Comparison of ENCODE assay signal across 16 mouse cellular contexts in the genomic region with DNA sequence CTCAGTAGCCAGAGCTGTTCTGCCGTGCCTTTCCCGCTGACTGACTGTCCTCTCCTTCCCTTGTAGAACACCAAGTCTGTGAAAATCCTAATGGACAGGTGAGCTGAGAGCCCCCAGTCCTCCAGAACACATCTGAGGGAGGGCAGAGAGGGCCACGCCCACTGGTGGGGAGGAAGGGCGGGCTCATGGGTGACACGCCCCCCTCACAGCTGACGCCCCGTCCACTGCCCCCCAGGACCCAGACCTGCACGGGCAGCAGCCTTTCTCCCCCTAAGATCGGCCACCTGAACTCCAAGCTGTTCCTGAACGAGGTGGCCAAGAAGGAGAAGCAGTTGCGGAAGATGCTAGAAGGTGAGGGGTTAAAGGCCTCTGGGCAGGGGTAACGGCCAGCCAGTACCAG. TPM values are rescaled to one million over a fixed set of nuclear protein-coding genes. Genes with fewer than 3 reads are reported as not detected.
A peak's percentile ranks its signal among the peaks of the same experiment; 100 is the strongest.
DNase-seq lines count a peak whose midpoint lies in the region; TF ChIP-seq lines count a peak whose summit lies in the region.
"Had no signal": no experiment of that assay in that cellular context is flagged by ENCODE, and none has a peak within 500 bp of the region (broad histone marks: within the 10 kb centered on the region; RNA-seq: fewer than 3 reads in every experiment).

No protein-coding gene starts in this region.

- no peaks in the 10 kb centered on the region for H3K27me3 ChIP-seq in kidney, adult 2 months (replicated peaks; ENCODE audit: control insufficient read depth, insufficient read depth, low read length)
- H3K27me3 ChIP-seq: embryonic facial prominence, embryonic 12.5 days; Patski had no signal

- peaks cover 39% of the 10 kb centered on the region for H3K4me1 ChIP-seq in kidney, adult 2 months (ENCODE audit: control insufficient read depth, insufficient read depth, low read length)

- WGBS in kidney, adult 2 months, result 67% methylated on average over 12 of the region's 12 CpGs

- no peak overlapping the region for H3K27ac ChIP-seq in kidney, adult 2 months (ENCODE audit: insufficient read depth, low read depth, low read length)
- H3K27ac ChIP-seq: embryonic facial prominence, embryonic 12.5 days; heart, embryonic 10.5 days had no signal

- TF ChIP-seq POLR2A in kidney, adult 2 months (IDR thresholded peaks at IDR 0.05; ENCODE audit: low read depth, low read length), result no peak

- TF ChIP-seq CTCF in kidney, adult 2 months (conservative IDR thresholded peaks at IDR 0.05; ENCODE audit: insufficient read depth, insufficient read length, low read depth, low read length), result no peak

- H3K36me3 ChIP-seq in kidney, adult 2 months (ENCODE audit: control insufficient read depth, insufficient read depth, low read length), result 0 out of 2 replicates have a peak, but pooled peaks cover 6% of the 10 kb centered on the region

- H3K4me3 ChIP-seq in kidney, adult 2 months (ENCODE audit: insufficient read depth, low read depth, low read length), result no peak overlapping the region
- H3K4me3 ChIP-seq: embryonic facial prominence, embryonic 12.5 days; heart, embryonic 10.5 days had no signal

- DNase-seq in adrenal gland, adult 2 months, result peak; percentile 14
- DNase-seq in adrenal gland, postnatal 25 days, result no peak
- peak; percentile 90 for DNase-seq in heart, adult 11 months
- DNase-seq in heart, postnatal 4 days, result no peak
- DNase-seq in kidney, postnatal 10 days, result peak; percentile 34
- DNase-seq in kidney, adult 2 months, result no peak
- peak; percentile 33 for DNase-seq in thymus, postnatal 4 days
- no peak for DNase-seq in thymus, postnatal 0 days (ENCODE audit: low spot score)
- DNase-seq: cerebellum, adult 9-10 months; cerebellum, postnatal 25 days; gastrocnemius, postnatal 25 days; heart, postnatal 14 days; kidney, adult 11 months had no signal

RNA-seq across cellular contexts. Expression of a gene that starts 12.9 kb away (rescaled TPM):
- 10 to 100 TPM; 38.0 to 66.4 TPM for total RNA-seq in adrenal gland, adult 2 months (2021)
- polyA plus RNA-seq in adrenal gland, adult 2 months (2012; rRNA removed), result 66.1 and 78.8 TPM in 2 replicates
- 50.9 and 52.6 TPM in 2 replicates for total RNA-seq in adrenal gland, postnatal 25 days (2021)
- total RNA-seq in heart, postnatal 4 days (2021), result 10 to 100 TPM; 50.1 to 53.8 TPM
- 41.3 and 43.6 TPM in 2 replicates for polyA plus RNA-seq in kidney, adult 2 months (2012; rRNA removed)
- polyA plus RNA-seq in thymus, postnatal 0 days (2015; fragmentation: Nextera tagmentation; extraction: Ambion mirVana), result 20.4 and 23.6 TPM in 2 replicates

RNA-seq across cellular contexts. Expression of a gene that starts 58.6 kb away (rescaled TPM):
- total RNA-seq in adrenal gland, adult 2 months (2021), result 10 to 100 TPM; 51.6 to 75.1 TPM
- polyA plus RNA-seq in adrenal gland, adult 2 months (2012; rRNA removed), result 11.7 and 12.2 TPM in 2 replicates
- 50.3 and 61.0 TPM in 2 replicates for total RNA-seq in adrenal gland, postnatal 25 days (2021)
- 10 to 100 TPM; 29.6 to 31.1 TPM for total RNA-seq in heart, postnatal 4 days (2021)
- polyA plus RNA-seq in kidney, adult 2 months (2012; rRNA removed), result 52.5 and 62.8 TPM in 2 replicates
- 47.5 and 52.3 TPM in 2 replicates for polyA plus RNA-seq in thymus, postnatal 0 days (2015; fragmentation: Nextera tagmentation; extraction: Ambion mirVana)

RNA-seq across cellular contexts. Expression of a gene that starts 58.8 kb away (rescaled TPM):
- total RNA-seq in adrenal gland, adult 2 months (2021), result 10 to 100 TPM in 1 of 2 experiments, 1 to 10 TPM in 1; 7.7 to 12.7 TPM
- polyA plus RNA-seq in adrenal gland, adult 2 months (2012; rRNA removed), result 3.7 and 4.6 TPM in 2 replicates
- 8.0 and 12.7 TPM in 2 replicates for total RNA-seq in adrenal gland, postnatal 25 days (2021)
- total RNA-seq in heart, postnatal 4 days (2021), result 1 to 10 TPM; 4.6 to 6.4 TPM
- polyA plus RNA-seq in kidney, adult 2 months (2012; rRNA removed), result 18.9 and 23.0 TPM in 2 replicates
- 13.9 and 16.9 TPM in 2 replicates for polyA plus RNA-seq in thymus, postnatal 0 days (2015; fragmentation: Nextera tagmentation; extraction: Ambion mirVana)

Comparison
In these comparisons a context has a peak if more than half of its experiments do, and no peak if none do; other contexts are left out.
1. DNase-seq: peak in adrenal gland, adult 2 months (single experiment), heart, adult 11 months (single experiment), kidney, postnatal 10 days (single experiment) and thymus, postnatal 4 days (single experiment); none in adrenal gland, postnatal 25 days (single experiment), heart, postnatal 4 days (single experiment), kidney, adult 2 months (single experiment) and thymus, postnatal 0 days (single experiment).